Mouse (Mus musculus) forebrain, embryonic 14.5 days (tissue): ENCODE results near the gene Olfr600. TPM values are rescaled to one million over a fixed set of nuclear protein-coding genes. Genes with fewer than 3 reads are reported as not detected.

ENCODE experiments used
- polyA plus RNA-seq: library from polyadenylated mRNA; unstranded; fragments of >200 nt; fragmentation: Nextera tagmentation; extraction: Ambion mirVana; gene quantifications from 2 replicates; pipeline ENCODE4 v1.2.1, GENCODE M21; 2014

Olfr600 gene
- polyA plus RNA-seq, 1 experiment from 2014 or later, result not detected

Other genes with a start within 250 kb of the Olfr600 start
- gene Olfr586, start 224.0 kb downstream of the Olfr600 start, polyA plus RNA-seq, result not detected in 2 replicates
- gene Olfr588-ps1, start 208.8 kb downstream of the Olfr600 start, polyA plus RNA-seq, result not detected in 2 replicates
- not detected in 2 replicates for gene Olfr589, start 193.3 kb downstream of the Olfr600 start, polyA plus RNA-seq
- gene Olfr591, start 171.3 kb downstream of the Olfr600 start, polyA plus RNA-seq, result not detected in 2 replicates
- not detected in 2 replicates for gene Olfr592, start 164.9 kb downstream of the Olfr600 start, polyA plus RNA-seq
- gene Olfr593, start 137.8 kb downstream of the Olfr600 start, polyA plus RNA-seq, result not detected in 2 replicates
- not detected in 2 replicates for gene Olfr594, start 132.7 kb downstream of the Olfr600 start, polyA plus RNA-seq
- not detected in 2 replicates for gene Usp17ld, start 97.2 kb downstream of the Olfr600 start, polyA plus RNA-seq
- not detected in 2 replicates for gene Olfr596, start 44.0 kb downstream of the Olfr600 start, polyA plus RNA-seq
- not detected in 2 replicates for gene Olfr597, start 33.4 kb downstream of the Olfr600 start, polyA plus RNA-seq
- not detected in 2 replicates for gene Olfr598, start 26.1 kb downstream of the Olfr600 start, polyA plus RNA-seq
- gene Olfr599, start 13.8 kb downstream of the Olfr600 start, polyA plus RNA-seq, result not detected in 2 replicates
- gene Olfr601, start 13.0 kb upstream of the Olfr600 start, polyA plus RNA-seq, result not detected in 2 replicates
- not detected in 2 replicates for gene Olfr603, start 36.5 kb upstream of the Olfr600 start, polyA plus RNA-seq
- gene Usp17lc, start 65.4 kb upstream of the Olfr600 start, polyA plus RNA-seq, result not detected in 2 replicates
- gene Olfr605, start 95.8 kb upstream of the Olfr600 start, polyA plus RNA-seq, result not detected in 2 replicates
- gene Olfr606, start 99.4 kb upstream of the Olfr600 start, polyA plus RNA-seq, result not detected in 2 replicates
- gene Olfr607, start 114.5 kb upstream of the Olfr600 start, polyA plus RNA-seq, result not detected in 2 replicates
- not detected in 2 replicates for gene Olfr608, start 120.2 kb upstream of the Olfr600 start, polyA plus RNA-seq
- not detected in 2 replicates for gene Olfr609, start 148.4 kb upstream of the Olfr600 start, polyA plus RNA-seq
- gene Olfr610, start 162.5 kb upstream of the Olfr600 start, polyA plus RNA-seq, result not detected in 2 replicates
- not detected in 2 replicates for gene Olfr611, start 171.2 kb upstream of the Olfr600 start, polyA plus RNA-seq
- not detected in 2 replicates for gene Olfr612, start 193.0 kb upstream of the Olfr600 start, polyA plus RNA-seq
- gene Olfr613, start 198.4 kb upstream of the Olfr600 start, polyA plus RNA-seq, result not detected in 2 replicates
- gene Olfr615, start 206.4 kb upstream of the Olfr600 start, polyA plus RNA-seq, result not detected in 2 replicates
- gene Olfr616, start 219.5 kb upstream of the Olfr600 start, polyA plus RNA-seq, result not detected in 2 replicates
- gene Olfr617, start 223.4 kb upstream of the Olfr600 start, polyA plus RNA-seq, result not detected in 2 replicates
- not detected in 2 replicates for gene Olfr618, start 240.4 kb upstream of the Olfr600 start, polyA plus RNA-seq